Mouse (Mus musculus): ENCODE data around the gene Masp2.

DNA sequence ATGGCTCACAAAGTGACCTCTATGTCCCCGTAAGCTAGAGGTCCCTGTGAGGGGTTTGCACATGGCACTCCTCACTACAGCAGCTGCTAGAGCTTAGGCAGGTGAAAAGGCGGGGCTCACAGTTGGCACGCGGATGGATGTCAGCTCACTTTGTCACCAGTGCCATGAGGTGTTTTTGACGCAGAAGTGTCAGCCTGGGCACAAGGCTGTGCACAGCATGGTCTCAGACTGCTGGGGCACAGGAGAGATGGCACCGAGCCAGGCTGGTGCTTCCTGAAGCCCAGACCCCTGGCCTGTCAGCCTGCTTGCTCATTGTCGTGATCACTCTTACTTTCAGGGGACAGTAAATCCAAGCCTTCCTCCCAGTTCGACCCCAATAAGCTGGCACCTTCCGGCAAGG lies 21.6 kb upstream of the Masp2 start:
- no peak for TF ChIP-seq CTCF (IDR thresholded peaks at IDR 0.05; ENCODE audit: low read depth, low read length)
- no peak for TF ChIP-seq EP300 (IDR thresholded peaks at IDR 0.05; ENCODE audit: insufficient read depth, low read depth, low read length)
